Mouse (Mus musculus) liver, postnatal 0 days (tissue): ENCODE data around the gene Ercc4.

Source experiments
- CTCF ChIP-seq: sonication (generic); IDR thresholded peaks from 2 replicates; pipeline ENCODE4 v1.5.1; 2016; ENCODE audit warnings: antibody characterized with exemption, low read depth
- EP300 ChIP-seq: IDR thresholded peaks from 2 replicates; pipeline ENCODE4 v1.6.1; 2016; ENCODE audit warnings: antibody characterized with exemption, low read depth, mild to moderate bottlenecking

- no peak for TF ChIP-seq CTCF
- TF ChIP-seq EP300, result no peak
Observed at GRCm38 (mm10) chr16:13197293-13197692, 87.8 kb downstream of the Ercc4 start.
